Mouse (Mus musculus): ENCODE data around the gene Khdc1c.

DNA sequence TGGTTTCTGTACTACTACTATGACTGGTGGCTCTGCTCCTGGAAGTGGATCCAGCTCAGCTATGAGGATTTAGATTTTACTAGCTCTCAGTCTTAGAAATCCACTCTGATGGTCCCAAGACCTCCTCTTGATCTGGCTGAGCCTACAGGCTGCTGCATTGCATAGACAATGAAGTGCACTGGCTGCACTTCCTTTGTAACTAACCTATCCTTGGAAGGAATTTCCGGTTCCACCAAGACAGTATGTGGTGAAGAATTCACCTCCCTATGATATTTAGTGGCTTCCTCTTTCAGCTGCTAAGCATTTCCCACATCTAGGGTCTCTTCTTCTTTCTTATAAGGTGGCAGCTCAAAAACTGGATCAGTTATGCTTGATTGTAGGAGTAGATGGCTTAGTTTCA, 43.5 kb upstream of the Khdc1c start:
- TF ChIP-seq CTCF (IDR thresholded peaks at IDR 0.05; ENCODE audit: control insufficient read depth, insufficient read depth, insufficient read length): no peak
- no peak for TF ChIP-seq MYOG (IDR thresholded peaks at IDR 0.05; ENCODE audit: control insufficient read depth, extremely low read depth, insufficient read length)
- TF ChIP-seq MAX (IDR thresholded peaks at IDR 0.05): no peak
- TF ChIP-seq USF1 (IDR thresholded peaks at IDR 0.05; ENCODE audit: low read depth): no peak
- no peak for TF ChIP-seq MYOD1 (IDR thresholded peaks at IDR 0.05; ENCODE audit: control insufficient read depth, insufficient read length, low read depth)
